Mouse (Mus musculus): Measurements from ENCODE around the gene Serpinb5.

- no peak for TF ChIP-seq CTCF (IDR thresholded peaks at IDR 0.05; ENCODE audit: low read depth)
- TF ChIP-seq EP300 (optimal IDR thresholded peaks at IDR 0.05) = no peak
Observed at GRCm38 (mm10) chr1:106866029-106866428, 5.1 kb downstream of the Serpinb5 start.

Data from stomach, postnatal 0 days (tissue).